Mouse (Mus musculus) cerebellum, adult 2 months (tissue): ENCODE results near the gene Tmcc3. TPM values are rescaled to one million over a fixed set of nuclear protein-coding genes. Genes with fewer than 3 reads are reported as not detected.

Source experiments
- DNase-seq, 2 experiments: peaks; one replicate each; pipeline ENCODE4 v3.0.0; 2021
- H3K27ac ChIP-seq: fragments of 200-500 bp; 2 replicates; pipeline ENCODE4 v1.5.1; 2012; ENCODE audit warnings: low read length, control low read depth, inconsistent platforms; ENCODE audit not compliant: insufficient read depth
- H3K27me3 ChIP-seq: fragments of 200-500 bp; 2 replicates; pipeline ENCODE4 v1.6.1; 2012; ENCODE audit warnings: inconsistent platforms, mild to moderate bottlenecking, low read length, moderate library complexity; ENCODE audit not compliant: control insufficient read depth, insufficient read depth
- H3K4me1 ChIP-seq: fragments of 200-500 bp; 2 replicates; pipeline ENCODE4 v1.6.1; 2011; ENCODE audit warnings: low read length; ENCODE audit not compliant: control insufficient read depth, insufficient read depth
- H3K4me3 ChIP-seq: fragments of 200-500 bp; replicated peaks from 2 replicates; pipeline ENCODE3; 2011; ENCODE audit warnings: mild to moderate bottlenecking, low read depth, low read length, control low read depth; ENCODE audit not compliant: insufficient read depth
- CTCF ChIP-seq: fragments of 200-500 bp; IDR thresholded peaks from 2 replicates; pipeline ENCODE4 v1.5.1; 2011; ENCODE audit warnings: low read depth, mild to moderate bottlenecking, control low read depth, low read length, moderate library complexity, borderline replicate concordance; ENCODE audit not compliant: insufficient read depth
- POLR2A ChIP-seq: fragments of 200-500 bp; IDR thresholded peaks from 2 replicates; pipeline ENCODE4 v1.6.1; 2011; ENCODE audit warnings: low read length, control low read depth, borderline replicate concordance; ENCODE audit not compliant: insufficient read depth
- WGBS: fragments of 180-500 bp; shearing (Covaris S2); methylation state at CpG from one replicate; pipeline ENCODE4 v1.1.7; 2018; 5-methylcytosine and 5-hydroxymethylcytosine counted together
- polyA plus RNA-seq: library from polyadenylated mRNA; depleted of rRNA; stranded (reverse); fragments of >200 nt; gene quantifications from 2 replicates; pipeline ENCODE4 v1.2.3, GENCODE M21; 2012

Tmcc3 gene
- polyA plus RNA-seq, 1 experiment, result 40.1 TPM

DNA sequence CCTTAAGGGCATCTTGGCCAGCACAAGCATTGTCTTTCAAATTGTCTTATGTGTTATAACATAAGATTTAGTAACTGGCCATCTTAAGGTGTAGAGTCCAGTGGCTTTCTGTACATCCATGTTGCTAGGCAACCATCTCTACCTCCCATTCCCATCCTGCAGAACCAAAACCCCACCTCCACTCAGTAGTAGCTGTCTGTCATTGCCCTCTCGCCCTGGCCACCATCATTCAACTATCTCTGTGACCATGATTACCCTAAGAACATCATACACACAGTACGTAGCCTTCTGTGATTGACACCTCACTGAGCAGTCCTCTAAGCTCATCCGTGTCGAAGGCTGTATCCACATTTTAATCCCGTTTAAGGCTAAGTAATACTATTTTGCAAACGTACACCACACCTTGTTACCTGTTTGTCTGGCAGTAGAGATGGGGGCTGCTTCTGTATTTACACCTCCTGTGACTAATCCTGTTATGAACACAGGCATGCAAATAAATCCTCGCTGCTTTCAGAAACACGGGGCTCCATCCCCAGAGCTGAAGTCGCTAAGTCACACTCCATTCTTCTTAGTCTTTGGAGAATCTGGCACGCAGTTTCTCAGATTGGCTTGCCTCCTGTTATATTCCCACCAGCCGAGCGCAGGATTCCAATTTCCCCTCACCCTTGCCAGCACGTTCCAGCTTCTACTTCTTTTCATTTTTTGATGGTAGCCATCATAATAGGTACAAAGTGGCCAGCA, 299.6 kb downstream of the Tmcc3 start:
- peaks cover 4% of the 10 kb centered on the region for H3K4me1 ChIP-seq
- H3K27ac ChIP-seq, result no peak overlapping the region
- no peak overlapping the region for H3K4me3 ChIP-seq
- WGBS, result 29% methylated on average over 13 of the region's 13 CpGs
- no peaks in the 10 kb centered on the region for H3K27me3 ChIP-seq
- no peak for DNase-seq
- no peak for TF ChIP-seq POLR2A
- no peak for TF ChIP-seq CTCF

DNA sequence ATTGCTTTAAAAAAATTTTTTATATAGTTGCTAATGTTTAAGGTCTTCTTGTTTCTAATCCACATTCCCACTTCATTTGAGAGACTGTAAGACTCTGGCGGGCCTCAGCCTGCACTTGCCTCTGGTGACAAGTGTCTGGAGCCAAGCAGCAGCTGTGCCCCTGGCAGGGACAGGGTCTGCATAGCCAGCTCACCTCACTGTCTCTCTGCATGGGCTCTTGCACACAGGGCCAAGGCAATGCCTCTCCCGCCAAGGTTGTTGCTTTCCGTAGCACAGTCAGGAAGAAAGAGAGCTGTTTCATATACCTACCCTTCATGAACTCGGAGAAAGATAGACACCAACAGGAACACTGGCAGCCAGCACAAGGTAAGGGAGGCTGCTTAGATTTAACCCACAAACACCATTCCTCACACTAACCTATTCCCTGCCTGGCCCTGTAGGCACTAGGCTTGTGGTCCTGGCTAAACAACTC, 300.3 kb downstream of the Tmcc3 start:
- 25% methylated on average over 4 of the region's 4 CpGs for WGBS
- Histone ChIP-seq H3K27ac (no peak overlapping the region), H3K4me3 (no peak overlapping the region), H3K4me1 (peaks cover 4% of the 10 kb centered on the region), H3K27me3 (no peaks in the 10 kb centered on the region)
- TF ChIP-seq POLR2A, result no peak
- no peak for TF ChIP-seq CTCF
- peak; percentile 13 to 23 for DNase-seq

DNA sequence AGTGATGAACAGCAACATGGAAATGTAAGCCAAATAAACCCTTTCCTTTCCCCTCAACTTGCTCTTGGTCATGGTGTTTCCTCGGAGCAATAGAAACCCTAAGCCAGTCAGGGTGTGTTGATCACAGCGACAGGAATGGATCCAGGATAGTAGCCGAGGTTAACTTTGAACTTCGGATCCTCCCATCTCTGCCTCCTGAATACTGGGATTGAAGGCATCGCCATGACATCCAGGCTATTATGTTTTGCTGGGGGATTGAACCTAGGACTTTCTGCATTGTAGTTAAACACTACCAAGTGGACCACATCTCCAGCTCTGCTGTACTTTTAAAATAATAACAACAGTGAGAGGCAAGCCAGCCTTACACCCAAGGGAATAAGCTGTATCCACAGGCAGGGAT, 307.8 kb downstream of the Tmcc3 start:
- H3K4me1 ChIP-seq, result peaks cover 5% of the 10 kb centered on the region; the same call in 1 of the 2 replicates
- no peak for DNase-seq
- H3K27me3 ChIP-seq, result no peaks in the 10 kb centered on the region
- no peak for TF ChIP-seq POLR2A
- TF ChIP-seq CTCF, result no peak
- H3K4me3 ChIP-seq, result no peak overlapping the region
- H3K27ac ChIP-seq, result no peak overlapping the region
- 95% methylated on average over 5 of the region's 5 CpGs for WGBS

DNA sequence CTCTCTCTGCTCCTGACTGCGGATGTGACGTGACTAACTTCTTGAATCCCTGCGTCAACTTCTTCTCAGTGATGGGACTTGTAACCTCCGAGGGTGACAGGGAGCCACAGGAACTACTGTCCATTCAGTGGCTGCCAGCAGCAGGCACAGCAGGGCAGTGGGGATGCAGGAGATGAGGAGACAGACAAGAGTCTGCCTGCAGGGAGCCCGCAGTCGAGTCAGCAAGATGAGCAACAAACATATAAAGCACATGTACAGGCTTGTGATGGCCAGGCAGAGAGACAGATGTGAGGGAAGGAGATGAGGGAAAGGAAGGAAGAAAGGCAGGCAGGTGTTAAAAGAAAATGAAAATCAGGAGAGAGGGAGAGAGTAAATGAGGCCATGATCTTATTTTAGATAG, 308.8 kb downstream of the Tmcc3 start:
- Histone ChIP-seq H3K27me3 (no peaks in the 10 kb centered on the region), H3K4me3 (no peak overlapping the region), H3K27ac (no peak overlapping the region), H3K4me1 (peaks cover 5% of the 10 kb centered on the region; the same call in 1 of the 2 replicates)
- DNase-seq, result no peak
- WGBS, result 60% methylated on average over 6 of the region's 6 CpGs
- TF ChIP-seq CTCF (no peak), POLR2A (no peak)

DNA sequence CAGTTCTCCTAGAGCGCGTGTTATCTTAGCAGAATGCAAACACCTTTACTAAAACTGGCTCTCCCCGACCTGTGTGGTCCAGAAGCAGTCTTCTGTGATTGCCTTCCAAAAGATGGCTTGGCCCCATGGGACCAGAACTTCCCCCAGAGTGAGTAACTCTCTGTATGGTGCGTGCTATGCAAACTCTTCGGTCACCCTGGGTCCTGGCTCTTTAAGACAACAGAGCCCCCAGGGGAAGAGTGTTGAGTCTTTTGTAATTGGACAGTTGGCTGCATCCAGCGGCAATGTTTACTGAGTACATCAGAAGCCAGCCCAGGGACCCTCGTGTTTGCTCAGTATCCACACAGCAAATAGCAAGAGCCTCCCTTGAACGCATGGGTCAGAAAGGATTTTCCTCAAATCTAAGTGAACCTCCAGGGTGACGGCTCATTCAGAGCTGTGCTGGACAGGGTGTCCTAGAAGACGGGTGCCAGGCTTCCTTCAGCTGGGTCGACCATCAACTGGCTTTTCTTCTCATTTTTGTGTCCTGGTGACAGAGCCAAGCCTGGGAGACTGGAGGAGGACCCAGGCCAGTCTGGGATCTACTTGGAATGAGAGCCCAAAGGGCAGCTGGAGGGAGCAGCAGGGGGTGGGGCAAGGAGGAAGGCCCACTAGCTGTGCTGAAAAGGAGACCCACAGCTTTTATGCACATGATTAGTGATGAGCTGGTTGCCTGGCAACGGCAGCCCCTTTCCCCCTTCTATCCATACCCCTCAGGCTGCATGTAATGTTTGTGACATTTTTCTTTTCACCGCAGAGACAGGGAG, 309.9 kb downstream of the Tmcc3 start:
- H3K27ac ChIP-seq, result no peak overlapping the region
- TF ChIP-seq CTCF, result no peak
- DNase-seq, result peak; percentile 30 to 38

DNA sequence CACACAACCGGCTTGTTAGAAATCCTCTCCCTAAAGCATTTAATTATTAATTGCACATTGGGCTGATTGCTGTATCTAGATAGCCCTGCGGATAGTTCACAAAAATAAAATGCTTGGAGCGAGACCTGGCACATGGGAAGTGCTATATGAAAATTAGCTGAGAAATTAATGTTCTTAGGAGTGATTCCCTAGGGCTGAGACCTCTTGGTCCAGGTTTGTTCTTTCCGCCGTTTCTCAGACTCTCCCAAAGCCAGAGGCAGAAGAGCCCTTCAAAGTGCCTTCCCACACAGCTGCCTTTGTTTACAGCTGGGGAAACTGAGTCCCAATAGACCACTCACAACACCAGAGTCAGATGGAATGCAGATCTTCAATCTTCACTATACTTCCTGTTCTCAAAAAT, 310.5 kb downstream of the Tmcc3 start:
- H3K4me3 ChIP-seq, result no peak overlapping the region
- DNase-seq, result no peak
- no peaks in the 10 kb centered on the region for H3K27me3 ChIP-seq
- no peak overlapping the region for H3K27ac ChIP-seq
- H3K4me1 ChIP-seq, result peaks cover 5% of the 10 kb centered on the region; the same call in 1 of the 2 replicates
- 51% methylated on average over 5 of the region's 5 CpGs for WGBS
- TF ChIP-seq CTCF (no peak), POLR2A (no peak)

More for the DNA sequence above, 309.9 kb downstream of the Tmcc3 start:
- WGBS, result 14% methylated on average over 13 of the region's 13 CpGs
- Histone ChIP-seq H3K4me1 (peaks cover 5% of the 10 kb centered on the region; the same call in 1 of the 2 replicates), H3K4me3 (no peak overlapping the region), H3K27me3 (no peaks in the 10 kb centered on the region)

DNA sequence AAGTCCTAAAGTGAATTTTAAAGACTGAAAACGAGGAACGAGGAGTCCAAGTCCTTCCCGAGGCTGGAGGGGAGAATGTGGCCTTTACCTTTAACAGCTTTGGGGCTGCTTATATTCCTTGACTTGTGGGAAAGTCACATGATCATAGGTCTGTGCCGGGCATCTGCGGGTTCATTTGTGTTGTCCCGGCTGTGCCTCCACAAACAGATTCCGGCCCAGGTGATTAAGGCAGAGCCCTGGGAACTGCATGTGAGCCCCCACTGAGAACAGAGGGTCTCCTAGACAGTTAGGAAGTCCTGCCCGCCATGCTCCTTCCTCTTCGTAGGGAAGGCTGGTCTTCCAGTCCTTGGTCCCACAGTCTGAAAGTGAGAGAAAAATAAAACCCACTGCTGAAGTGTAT, 311.1 kb downstream of the Tmcc3 start:
- no peak for TF ChIP-seq CTCF
- no peak for TF ChIP-seq POLR2A
- WGBS, result 53% methylated on average over 9 of the region's 9 CpGs
- H3K27ac ChIP-seq, result no peak overlapping the region
- H3K4me1 ChIP-seq, result peaks cover 5% of the 10 kb centered on the region; the same call in 1 of the 2 replicates
- DNase-seq, result no peak
- H3K27me3 ChIP-seq, result no peaks in the 10 kb centered on the region
- no peak overlapping the region for H3K4me3 ChIP-seq
